Comparison of ENCODE assay signal across 8 mouse cellular contexts in genomic region chr7:16404315-16405072, GRCm38 (mm10). TPM values are rescaled to one million over a fixed set of nuclear protein-coding genes. Genes with fewer than 3 reads are reported as not detected.
DNase-seq lines count a peak whose midpoint lies in the region; ATAC-seq and TF ChIP-seq lines count a peak whose summit lies in the region.

No protein-coding gene starts in this region.

- peaks cover 34% of the 10 kb centered on the region for H3K4me1 ChIP-seq in kidney, embryonic 16.5 days (ENCODE audit: insufficient read depth, low read length)
- H3K4me1 ChIP-seq in bone marrow, adult 2 months (ENCODE audit: control insufficient read depth, insufficient read depth, low read length), result peaks cover 10% of the 10 kb centered on the region
- peaks cover 36% of the 10 kb centered on the region for H3K4me1 ChIP-seq in heart, embryonic 16.5 days (ENCODE audit: control insufficient read depth, insufficient read depth, low read length)
- peaks cover 46% of the 10 kb centered on the region for H3K4me1 ChIP-seq in liver, postnatal 0 days (ENCODE audit: insufficient read depth)

- peak overlapping the region; percentile 36 for H3K4me2 ChIP-seq in kidney, embryonic 16.5 days (replicated peaks; ENCODE audit: low read depth, low read length)
- peak overlapping the region; percentile 54; the same call in 1 of the 2 replicates for H3K4me2 ChIP-seq in heart, embryonic 16.5 days (ENCODE audit: low read depth, low read length)
- H3K4me2 ChIP-seq in liver, postnatal 0 days (ENCODE audit: low read depth, low read length), result peak overlapping the region; percentile 72

- TF ChIP-seq CTCF in bone marrow, adult 2 months (IDR thresholded peaks at IDR 0.05; ENCODE audit: control insufficient read depth, insufficient read depth, low read length), result no peak
- TF ChIP-seq CTCF in liver, postnatal 0 days (IDR thresholded peaks at IDR 0.05; ENCODE audit: low read depth), result no peak

- 79% methylated on average over 3 of the region's 3 CpGs for WGBS in kidney, embryonic 16.5 days
- 57% methylated on average over 3 of the region's 3 CpGs for WGBS in bone marrow, adult 2 months
- 73% methylated on average over 3 of the region's 3 CpGs for WGBS in heart, embryonic 16.5 days
- 61% methylated on average over 3 of the region's 3 CpGs for WGBS in liver, postnatal 0 days (ENCODE audit: insufficient replicate concordance)

- no peak; the same call in 1 of the 2 replicates for TF ChIP-seq EP300 in liver, postnatal 0 days (IDR thresholded peaks at IDR 0.05; ENCODE audit: low read depth)

- peak overlapping the region; percentile 58; the same call in 1 of the 2 replicates for H3K9ac ChIP-seq in kidney, embryonic 16.5 days (replicated peaks; ENCODE audit: low read length)
- H3K9ac ChIP-seq in heart, embryonic 16.5 days (ENCODE audit: low read length), result peak overlapping the region; percentile 59
- H3K9ac ChIP-seq in liver, postnatal 0 days (replicated peaks), result peak overlapping the region; percentile 71

- DNase-seq in kidney, adult 11 months, result no peak
- no peak for DNase-seq in liver, postnatal 0 days
- no peak for DNase-seq in embryo, embryonic 11 days
- no peak for DNase-seq in embryo, embryonic 9.5 days (ENCODE audit: extremely low spot score)
- no peak for DNase-seq in c-Kit-positive CD71-positive TER-119-positive erythroid progenitor cells, embryonic 14.5 days (ENCODE audit: low spot score)

- no peaks in the 10 kb centered on the region for H3K9me3 ChIP-seq in kidney, embryonic 16.5 days (ENCODE audit: low read length)
- H3K9me3 ChIP-seq in heart, embryonic 16.5 days (replicated peaks; ENCODE audit: control insufficient read depth, low read length), result no peaks in the 10 kb centered on the region
- H3K9me3 ChIP-seq in liver, postnatal 0 days (ENCODE audit: low read length), result no peaks in the 10 kb centered on the region

- no peaks in the 10 kb centered on the region for H3K27me3 ChIP-seq in kidney, embryonic 16.5 days (ENCODE audit: insufficient read depth, low read length)
- no peaks in the 10 kb centered on the region for H3K27me3 ChIP-seq in heart, embryonic 16.5 days (ENCODE audit: control insufficient read depth, insufficient read depth, low read length)
- H3K27me3 ChIP-seq in liver, postnatal 0 days (ENCODE audit: insufficient read depth, low read length), result no peaks in the 10 kb centered on the region

- no peak for ATAC-seq in kidney, embryonic 16.5 days (ENCODE audit: low FRiP score, low TSS enrichment)
- no peak for ATAC-seq in heart, embryonic 16.5 days (replicated peaks; ENCODE audit: extremely low read depth, insufficient read depth, low FRiP score)
- no peak for ATAC-seq in liver, postnatal 0 days

- H3K27ac ChIP-seq in kidney, embryonic 16.5 days (ENCODE audit: low read length), result peak overlapping the region; percentile 93
- H3K27ac ChIP-seq in bone marrow, adult 2 months (ENCODE audit: control insufficient read depth, insufficient read depth, low read depth, low read length, poor library complexity), result peak overlapping the region; percentile 97
- peak overlapping the region; percentile 92 for H3K27ac ChIP-seq in heart, embryonic 16.5 days (ENCODE audit: low read length)
- peak overlapping the region; percentile 100 for H3K27ac ChIP-seq in liver, postnatal 0 days (ENCODE audit: low read depth)

- H3K4me3 ChIP-seq in kidney, embryonic 16.5 days (ENCODE audit: low read length), result no peak overlapping the region
- no peak overlapping the region for H3K4me3 ChIP-seq in bone marrow, adult 2 months (replicated peaks; ENCODE audit: control insufficient read depth, low read depth, low read length)
- H3K4me3 ChIP-seq in heart, embryonic 16.5 days (ENCODE audit: low read length), result peak overlapping the region; percentile 8; the same call in 1 of the 2 replicates
- H3K4me3 ChIP-seq in liver, postnatal 0 days (ENCODE audit: low read depth, low read length), result peak overlapping the region; percentile 27

- H3K36me3 ChIP-seq in kidney, embryonic 16.5 days (ENCODE audit: insufficient read depth, low read length), result no peaks in the 10 kb centered on the region
- no peaks in the 10 kb centered on the region for H3K36me3 ChIP-seq in heart, embryonic 16.5 days (ENCODE audit: control insufficient read depth, insufficient read depth)
- 0 out of 2 replicates have a peak, but pooled peaks cover 2% of the 10 kb centered on the region for H3K36me3 ChIP-seq in liver, postnatal 0 days (replicated peaks; ENCODE audit: insufficient read depth, low read length)

- no peak for TF ChIP-seq POLR2A in bone marrow, adult 2 months (IDR thresholded peaks at IDR 0.05; ENCODE audit: borderline replicate concordance, control insufficient read depth, low read depth, low read length)

RNA-seq across cellular contexts. Expression of gene Zc3h4, which starts 3.8 kb away (rescaled TPM):
- 14.8 and 14.9 TPM in 2 replicates for polyA plus RNA-seq in kidney, embryonic 16.5 days (2015; fragmentation: Nextera tagmentation; extraction: Ambion mirVana)
- 56.8 and 95.0 TPM in 2 replicates for polyA plus RNA-seq in bone marrow, adult 2 months (2011; ENCODE audit: insufficient read depth, insufficient read length, low replicate concordance, missing spikeins)
- polyA plus RNA-seq in heart, embryonic 16.5 days (2015; fragmentation: Nextera tagmentation; extraction: Ambion mirVana), result 8.5 and 9.0 TPM in 2 replicates
- polyA plus RNA-seq in liver, postnatal 0 days (2015; fragmentation: Nextera tagmentation; extraction: Ambion mirVana), result 4.7 and 5.2 TPM in 2 replicates

RNA-seq across cellular contexts. Expression of gene Sae1, which starts 16.9 kb away (rescaled TPM):
- polyA plus RNA-seq in kidney, embryonic 16.5 days (2015; fragmentation: Nextera tagmentation; extraction: Ambion mirVana), result 337 and 347 TPM in 2 replicates
- polyA plus RNA-seq in bone marrow, adult 2 months (2011; ENCODE audit: insufficient read depth, insufficient read length, low replicate concordance, missing spikeins), result 66.8 and 78.5 TPM in 2 replicates
- polyA plus RNA-seq in heart, embryonic 16.5 days (2015; fragmentation: Nextera tagmentation; extraction: Ambion mirVana), result 211 and 235 TPM in 2 replicates
- 48.3 and 51.9 TPM in 2 replicates for polyA plus RNA-seq in liver, postnatal 0 days (2015; fragmentation: Nextera tagmentation; extraction: Ambion mirVana)

RNA-seq across cellular contexts. Expression of gene Tmem160, which starts 48.1 kb away (rescaled TPM):
- polyA plus RNA-seq in kidney, embryonic 16.5 days (2015; fragmentation: Nextera tagmentation; extraction: Ambion mirVana), result 50.7 and 54.6 TPM in 2 replicates
- 21.7 and 45.2 TPM in 2 replicates for polyA plus RNA-seq in bone marrow, adult 2 months (2011; ENCODE audit: insufficient read depth, insufficient read length, low replicate concordance, missing spikeins)
- 81.6 and 82.1 TPM in 2 replicates for polyA plus RNA-seq in heart, embryonic 16.5 days (2015; fragmentation: Nextera tagmentation; extraction: Ambion mirVana)
- 38.7 and 43.0 TPM in 2 replicates for polyA plus RNA-seq in liver, postnatal 0 days (2015; fragmentation: Nextera tagmentation; extraction: Ambion mirVana)

Comparison
In these comparisons a context has a peak if more than half of its experiments do, and no peak if none do; other contexts are left out.
1. H3K4me3 ChIP-seq: peak in heart, embryonic 16.5 days (single experiment) and liver, postnatal 0 days (single experiment); none in kidney, embryonic 16.5 days (single experiment) and bone marrow, adult 2 months (single experiment).
2. Peak in every context shown above with its lines, with median percentiles within 50 percentile points of each other: H3K27ac ChIP-seq, H3K4me2 ChIP-seq and H3K9ac ChIP-seq.